In the genomic region with DNA sequence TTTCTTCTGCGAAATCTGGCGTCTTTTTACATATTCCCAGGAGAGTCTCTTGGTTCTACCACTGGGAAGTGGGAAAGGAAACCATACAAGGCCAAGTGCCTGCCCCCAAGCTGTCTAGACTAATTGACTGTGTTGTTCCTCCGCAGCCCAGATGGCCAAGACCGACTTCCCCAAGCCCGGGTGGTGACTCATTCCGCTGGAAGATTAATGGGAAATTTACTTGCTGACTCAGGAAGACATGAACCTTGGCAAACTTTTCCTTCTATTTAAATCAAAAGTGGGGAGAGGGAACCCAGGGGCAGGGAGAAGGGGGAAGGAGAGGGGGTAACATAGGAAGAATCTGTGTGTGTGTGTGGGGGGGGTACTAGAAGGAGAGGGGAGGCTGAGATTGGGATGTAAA, we compare ENCODE assay signal across 8 mouse cellular contexts. TPM values are rescaled to one million over a fixed set of nuclear protein-coding genes. Genes with fewer than 3 reads are reported as not detected.
A peak's percentile ranks its signal among the peaks of the same experiment; 100 is the strongest.
DNase-seq lines count a peak whose midpoint lies in the region; ATAC-seq lines count a peak whose summit lies in the region.
"Had no signal": no experiment of that assay in that cellular context is flagged by ENCODE, and none has a peak within 500 bp of the region (broad histone marks: within the 10 kb centered on the region; RNA-seq: fewer than 3 reads in every experiment).

No protein-coding gene starts in this region.

- no peaks in the 10 kb centered on the region for H3K27me3 ChIP-seq in hindbrain, embryonic 12.5 days

- intact Hi-C loops in left cerebral cortex, postnatal 10 days (cut with DNase I) = no loop called here

- no peaks in the 10 kb centered on the region for H3K9me3 ChIP-seq in hindbrain, embryonic 12.5 days (replicated peaks)

- peak; percentile 97 for DNase-seq in NIH3T3 (ENCODE audit: low read depth)
- DNase-seq in adrenal gland, postnatal 25 days = peak; percentile 83
- peak; percentile 73 for DNase-seq in gastrocnemius, adult 18-20 months (ENCODE audit: low spot score)
- DNase-seq in left cerebral cortex, postnatal 10 days (ENCODE audit: extremely low spot score in 1 of 2, low spot score in 2 of 2) = peak; percentile 44 to 84
- DNase-seq in neural tube, embryonic 10.5 days (ENCODE audit: extremely low spot score, low spot score) = peak; percentile 58
- DNase-seq in yolk sac, embryonic 10.5 days (ENCODE audit: low spot score) = peak; percentile 65

- no peaks in the 10 kb centered on the region for H3K4me1 ChIP-seq in hindbrain, embryonic 12.5 days

- H3K9ac ChIP-seq in hindbrain, embryonic 12.5 days = no peak overlapping the region

- no peaks in the 10 kb centered on the region for H3K36me3 ChIP-seq in hindbrain, embryonic 12.5 days

- ATAC-seq in hindbrain, embryonic 12.5 days (ENCODE audit: low FRiP score) = 0 out of 2 replicates have a peak, but pooled peaks have one; percentile 48

- no peak overlapping the region for H3K27ac ChIP-seq in hindbrain, embryonic 12.5 days

- 27% methylated on average over 6 of the region's 6 CpGs for WGBS in hindbrain, embryonic 12.5 days

- no peak overlapping the region for H3K4me2 ChIP-seq in hindbrain, embryonic 12.5 days (replicated peaks)

- H3K4me3 ChIP-seq in hindbrain, embryonic 12.5 days = no peak overlapping the region
- H3K4me3 ChIP-seq: erythroblast, embryonic 14.5 days had no signal

RNA-seq across cellular contexts. Expression of a gene that starts 9.4 kb away (rescaled TPM):
- 107 and 124 TPM in 2 replicates for total RNA-seq in adrenal gland, postnatal 25 days (2021)
- 10 to 100 TPM; 36.8 to 50.6 TPM for total RNA-seq in gastrocnemius, adult 18-20 months (2021)
- polyA plus RNA-seq in hindbrain, embryonic 12.5 days (2016; fragmentation: Nextera tagmentation; extraction: Ambion mirVana) = 55.4 and 59.7 TPM in 2 replicates
- total RNA-seq in left cerebral cortex, postnatal 10 days (2021) = 10 to 100 TPM; 55.3 to 69.3 TPM
